Mouse (Mus musculus): Measurements from ENCODE around the gene Sgpp2. TPM values are rescaled to one million over a fixed set of nuclear protein-coding genes. Genes with fewer than 3 reads are reported as not detected.
A peak's percentile ranks its signal among the peaks of the same experiment; 100 is the strongest.

Gene Sgpp2
- polyA plus RNA-seq, 1 experiment from 2014 or later = 6.2 TPM

- no peak overlapping the region for H3K9ac ChIP-seq (replicated peaks; ENCODE audit: low read length)
- ATAC-seq (replicated peaks; ENCODE audit: insufficient number of reproducible peaks, low FRiP score, low TSS enrichment, low read depth) (no peak), DNase-seq (ENCODE audit: low spot score) (no peak)
- H3K4me2 ChIP-seq (ENCODE audit: low read depth, low read length) = no peak overlapping the region
- no peaks in the 10 kb centered on the region for H3K27me3 ChIP-seq (ENCODE audit: control insufficient read depth, insufficient read depth, low read length)
- no peak overlapping the region for H3K4me3 ChIP-seq (ENCODE audit: low read depth, low read length)
- H3K9me3 ChIP-seq (replicated peaks; ENCODE audit: control insufficient read depth, low read length) = no peaks in the 10 kb centered on the region
- no peak overlapping the region for H3K27ac ChIP-seq (replicated peaks; ENCODE audit: low read depth, low read length)
- H3K4me1 ChIP-seq (ENCODE audit: control insufficient read depth, insufficient read depth, low read length) = no peaks in the 10 kb centered on the region
- no peaks in the 10 kb centered on the region for H3K36me3 ChIP-seq (replicated peaks; ENCODE audit: control insufficient read depth, insufficient read depth, low read depth, low read length)
- WGBS = 16% methylated on average over 3 of the region's 3 CpGs
Measured at GRCm38 (mm10) chr1:78388848-78389247, 78.7 kb downstream of the Sgpp2 start.

- no peak overlapping the region for H3K9ac ChIP-seq (replicated peaks; ENCODE audit: low read length)
- H3K4me3 ChIP-seq (ENCODE audit: low read depth, low read length) = no peak overlapping the region
- 54% methylated on average over 8 of the region's 8 CpGs for WGBS
- H3K4me2 ChIP-seq (ENCODE audit: low read depth, low read length) = no peak overlapping the region
- H3K4me1 ChIP-seq (ENCODE audit: control insufficient read depth, insufficient read depth, low read length) = no peaks in the 10 kb centered on the region; the same call in 1 of the 2 replicates
- DNase-seq (ENCODE audit: low spot score) (no peak), ATAC-seq (replicated peaks; ENCODE audit: insufficient number of reproducible peaks, low FRiP score, low TSS enrichment, low read depth) (no peak)
- H3K9me3 ChIP-seq (replicated peaks; ENCODE audit: control insufficient read depth, low read length) = no peaks in the 10 kb centered on the region
- no peaks in the 10 kb centered on the region for H3K36me3 ChIP-seq (replicated peaks; ENCODE audit: control insufficient read depth, insufficient read depth, low read depth, low read length)
- no peak overlapping the region for H3K27ac ChIP-seq (replicated peaks; ENCODE audit: low read depth, low read length)
- no peaks in the 10 kb centered on the region for H3K27me3 ChIP-seq (ENCODE audit: control insufficient read depth, insufficient read depth, low read length)
Measured at GRCm38 (mm10) chr1:78395191-78395735, 85.1 kb downstream of the Sgpp2 start.

GRCm38 (mm10) chr1:78395737-78396136, 85.6 kb downstream of the Sgpp2 start:
- DNase-seq (ENCODE audit: low spot score) = peak; percentile 44
- WGBS = 34% methylated on average over 6 of the region's 6 CpGs

GRCm38 (mm10) chr1:78396320-78396913, 86.3 kb downstream of the Sgpp2 start:
- Histone ChIP-seq H3K4me1 (ENCODE audit: control insufficient read depth, insufficient read depth, low read length) (no peaks in the 10 kb centered on the region; the same call in 1 of the 2 replicates), H3K9ac (replicated peaks; ENCODE audit: low read length) (no peak overlapping the region), H3K27me3 (ENCODE audit: control insufficient read depth, insufficient read depth, low read length) (no peaks in the 10 kb centered on the region), H3K9me3 (replicated peaks; ENCODE audit: control insufficient read depth, low read length) (no peaks in the 10 kb centered on the region), H3K4me2 (ENCODE audit: low read depth, low read length) (no peak overlapping the region), H3K36me3 (replicated peaks; ENCODE audit: control insufficient read depth, insufficient read depth, low read depth, low read length) (no peaks in the 10 kb centered on the region), H3K4me3 (ENCODE audit: low read depth, low read length) (no peak overlapping the region), H3K27ac (replicated peaks; ENCODE audit: low read depth, low read length) (0 out of 2 replicates have a peak overlapping the region, but pooled peaks have one; percentile 3)
- DNase-seq (ENCODE audit: low spot score) (no peak), ATAC-seq (replicated peaks; ENCODE audit: insufficient number of reproducible peaks, low FRiP score, low TSS enrichment, low read depth) (no peak)
- 53% methylated on average over 8 of the region's 8 CpGs for WGBS

More at GRCm38 (mm10) chr1:78395737-78396136, 85.6 kb downstream of the Sgpp2 start:
- Histone ChIP-seq H3K27me3 (ENCODE audit: control insufficient read depth, insufficient read depth, low read length) (no peaks in the 10 kb centered on the region), H3K27ac (replicated peaks; ENCODE audit: low read depth, low read length) (no peak overlapping the region), H3K4me1 (ENCODE audit: control insufficient read depth, insufficient read depth, low read length) (no peaks in the 10 kb centered on the region; the same call in 1 of the 2 replicates), H3K4me3 (ENCODE audit: low read depth, low read length) (no peak overlapping the region), H3K9me3 (replicated peaks; ENCODE audit: control insufficient read depth, low read length) (no peaks in the 10 kb centered on the region), H3K9ac (replicated peaks; ENCODE audit: low read length) (no peak overlapping the region), H3K36me3 (replicated peaks; ENCODE audit: control insufficient read depth, insufficient read depth, low read depth, low read length) (no peaks in the 10 kb centered on the region), H3K4me2 (ENCODE audit: low read depth, low read length) (no peak overlapping the region)
- ATAC-seq (replicated peaks; ENCODE audit: insufficient number of reproducible peaks, low FRiP score, low TSS enrichment, low read depth) = no peak

- Histone ChIP-seq H3K4me3 (ENCODE audit: low read depth, low read length) (no peak overlapping the region), H3K36me3 (replicated peaks; ENCODE audit: control insufficient read depth, insufficient read depth, low read depth, low read length) (no peaks in the 10 kb centered on the region), H3K9me3 (replicated peaks; ENCODE audit: control insufficient read depth, low read length) (no peaks in the 10 kb centered on the region), H3K27ac (replicated peaks; ENCODE audit: low read depth, low read length) (no peak overlapping the region), H3K4me2 (ENCODE audit: low read depth, low read length) (no peak overlapping the region), H3K27me3 (ENCODE audit: control insufficient read depth, insufficient read depth, low read length) (no peaks in the 10 kb centered on the region; the same call in 1 of the 2 replicates), H3K9ac (replicated peaks; ENCODE audit: low read length) (no peak overlapping the region), H3K4me1 (ENCODE audit: control insufficient read depth, insufficient read depth, low read length) (no peaks in the 10 kb centered on the region; the same call in 1 of the 2 replicates)
- DNase-seq (ENCODE audit: low spot score) = no peak
- WGBS = 76% methylated on average over 3 of the region's 3 CpGs
- ATAC-seq (replicated peaks; ENCODE audit: insufficient number of reproducible peaks, low FRiP score, low TSS enrichment, low read depth) = no peak
Measured at GRCm38 (mm10) chr1:78399755-78400154, 89.6 kb downstream of the Sgpp2 start.

- ATAC-seq (replicated peaks; ENCODE audit: insufficient number of reproducible peaks, low FRiP score, low TSS enrichment, low read depth) = no peak
- Histone ChIP-seq H3K9me3 (replicated peaks; ENCODE audit: control insufficient read depth, low read length) (no peaks in the 10 kb centered on the region), H3K9ac (replicated peaks; ENCODE audit: low read length) (no peak overlapping the region), H3K27me3 (ENCODE audit: control insufficient read depth, insufficient read depth, low read length) (no peaks in the 10 kb centered on the region; the same call in 1 of the 2 replicates), H3K4me1 (ENCODE audit: control insufficient read depth, insufficient read depth, low read length) (no peaks in the 10 kb centered on the region), H3K4me3 (ENCODE audit: low read depth, low read length) (no peak overlapping the region), H3K27ac (replicated peaks; ENCODE audit: low read depth, low read length) (no peak overlapping the region), H3K36me3 (replicated peaks; ENCODE audit: control insufficient read depth, insufficient read depth, low read depth, low read length) (no peaks in the 10 kb centered on the region), H3K4me2 (ENCODE audit: low read depth, low read length) (no peak overlapping the region)
- WGBS = 95% methylated on average over 4 of the region's 4 CpGs
- DNase-seq (ENCODE audit: low spot score) = no peak
Measured at GRCm38 (mm10) chr1:78401413-78401812, 91.3 kb downstream of the Sgpp2 start.

GRCm38 (mm10) chr1:78409396-78409795, 99.3 kb downstream of the Sgpp2 start:
- Histone ChIP-seq H3K9me3 (replicated peaks; ENCODE audit: control insufficient read depth, low read length) (no peaks in the 10 kb centered on the region), H3K36me3 (replicated peaks; ENCODE audit: control insufficient read depth, insufficient read depth, low read depth, low read length) (no peaks in the 10 kb centered on the region), H3K4me2 (ENCODE audit: low read depth, low read length) (no peak overlapping the region), H3K4me3 (ENCODE audit: low read depth, low read length) (no peak overlapping the region), H3K4me1 (ENCODE audit: control insufficient read depth, insufficient read depth, low read length) (no peaks in the 10 kb centered on the region), H3K27me3 (ENCODE audit: control insufficient read depth, insufficient read depth, low read length) (no peaks in the 10 kb centered on the region; the same call in 1 of the 2 replicates), H3K9ac (replicated peaks; ENCODE audit: low read length) (no peak overlapping the region), H3K27ac (replicated peaks; ENCODE audit: low read depth, low read length) (no peak overlapping the region)
- WGBS = 81% methylated on average over 2 of the region's 2 CpGs
- ATAC-seq (replicated peaks; ENCODE audit: insufficient number of reproducible peaks, low FRiP score, low TSS enrichment, low read depth) (no peak), DNase-seq (ENCODE audit: low spot score) (no peak)

- DNase-seq (ENCODE audit: low spot score) (no peak), ATAC-seq (replicated peaks; ENCODE audit: insufficient number of reproducible peaks, low FRiP score, low TSS enrichment, low read depth) (no peak)
- no peak overlapping the region for H3K4me3 ChIP-seq (ENCODE audit: low read depth, low read length)
- no peaks in the 10 kb centered on the region for H3K4me1 ChIP-seq (ENCODE audit: control insufficient read depth, insufficient read depth, low read length)
- no peak overlapping the region for H3K9ac ChIP-seq (replicated peaks; ENCODE audit: low read length)
- no peaks in the 10 kb centered on the region for H3K9me3 ChIP-seq (replicated peaks; ENCODE audit: control insufficient read depth, low read length)
- no peaks in the 10 kb centered on the region for H3K27me3 ChIP-seq (ENCODE audit: control insufficient read depth, insufficient read depth, low read length)
- 21% methylated on average over 7 of the region's 7 CpGs for WGBS
- H3K27ac ChIP-seq (replicated peaks; ENCODE audit: low read depth, low read length) = no peak overlapping the region
- no peak overlapping the region for H3K4me2 ChIP-seq (ENCODE audit: low read depth, low read length)
- no peaks in the 10 kb centered on the region for H3K36me3 ChIP-seq (replicated peaks; ENCODE audit: control insufficient read depth, insufficient read depth, low read depth, low read length)
Measured at GRCm38 (mm10) chr1:78412668-78413067, 102.5 kb downstream of the Sgpp2 start.
